Mouse (Mus musculus) liver, adult (tissue): Measurements from ENCODE around the gene Mesp2.

Experiments used
- GATA4 ChIP-seq: IDR thresholded peaks from 2 replicates; pipeline ENCODE4 v1.6.1; 2014; ENCODE audit warnings: mild to moderate bottlenecking, low read length; ENCODE audit not compliant: insufficient replicate concordance

The Mesp2 gene

GRCm38 (mm10) chr7:79799048-79799447 is 11.5 kb upstream of the Mesp2 start:
- TF ChIP-seq GATA4: no peak

GRCm38 (mm10) chr7:79799506-79799905 is 11.0 kb upstream of the Mesp2 start:
- TF ChIP-seq GATA4: no peak

GRCm38 (mm10) chr7:79800336-79800735 is 10.2 kb upstream of the Mesp2 start:
- no peak for TF ChIP-seq GATA4

GRCm38 (mm10) chr7:79801391-79801790 is 9.1 kb upstream of the Mesp2 start:
- TF ChIP-seq GATA4: no peak

GRCm38 (mm10) chr7:79802037-79802436 is 8.5 kb upstream of the Mesp2 start:
- no peak for TF ChIP-seq GATA4

GRCm38 (mm10) chr7:79803887-79804286 is 6.6 kb upstream of the Mesp2 start:
- TF ChIP-seq GATA4: no peak

- no peak for TF ChIP-seq GATA4
Observed at GRCm38 (mm10) chr7:79808561-79808960, 2.0 kb upstream of the Mesp2 start.

- no peak for TF ChIP-seq GATA4
Observed at GRCm38 (mm10) chr7:79813409-79813808, 2.9 kb downstream of the Mesp2 start.

GRCm38 (mm10) chr7:79818321-79818720 is 7.8 kb downstream of the Mesp2 start:
- no peak for TF ChIP-seq GATA4

- peak; percentile 42; the same call in 1 of the 2 replicates for TF ChIP-seq GATA4
Observed at GRCm38 (mm10) chr7:79819515-79819914, 9.0 kb downstream of the Mesp2 start.

- no peak for TF ChIP-seq GATA4
Observed at GRCm38 (mm10) chr7:79819996-79820395, 9.5 kb downstream of the Mesp2 start.

- no peak for TF ChIP-seq GATA4
Observed at GRCm38 (mm10) chr7:79822092-79822695, 11.7 kb downstream of the Mesp2 start.

GRCm38 (mm10) chr7:79828341-79828740 is 17.8 kb downstream of the Mesp2 start:
- no peak for TF ChIP-seq GATA4

- TF ChIP-seq GATA4: no peak
Observed at GRCm38 (mm10) chr7:79831145-79831544, 20.6 kb downstream of the Mesp2 start.

- TF ChIP-seq GATA4: no peak
Observed at GRCm38 (mm10) chr7:79831585-79831984, 21.1 kb downstream of the Mesp2 start.

- no peak for TF ChIP-seq GATA4
Observed at GRCm38 (mm10) chr7:79832980-79833379, 22.5 kb downstream of the Mesp2 start.

- no peak for TF ChIP-seq GATA4
Observed at GRCm38 (mm10) chr7:79835196-79835595, 24.7 kb downstream of the Mesp2 start.
